Mouse (Mus musculus): Measurements from ENCODE around the gene Gpr146.

- TF ChIP-seq CTCF (IDR thresholded peaks at IDR 0.05; ENCODE audit: low read depth) = no peak
- no peak for TF ChIP-seq EP300 (IDR thresholded peaks at IDR 0.05; ENCODE audit: low read depth)
Measured at GRCm38 (mm10) chr5:139371118-139371517, 6.4 kb upstream of the Gpr146 start.

Measured in heart, postnatal 0 days (tissue).